Mouse (Mus musculus) CD4-positive, CD25-positive, alpha-beta regulatory T cell, adult 9 weeks (primary cell): Measurements from ENCODE around the gene Zbtb24. TPM values are rescaled to one million over a fixed set of nuclear protein-coding genes. Genes with fewer than 3 reads are reported as not detected.

Experiments used
- polyA plus RNA-seq: library from polyadenylated mRNA; unstranded; fragments of 100-300 nt; shearing (Covaris generic); gene quantifications from one replicate; pipeline ENCODE4 v1.2.1, GENCODE M21; 2017

The Zbtb24 gene
- 54.7 TPM for polyA plus RNA-seq

DNA sequence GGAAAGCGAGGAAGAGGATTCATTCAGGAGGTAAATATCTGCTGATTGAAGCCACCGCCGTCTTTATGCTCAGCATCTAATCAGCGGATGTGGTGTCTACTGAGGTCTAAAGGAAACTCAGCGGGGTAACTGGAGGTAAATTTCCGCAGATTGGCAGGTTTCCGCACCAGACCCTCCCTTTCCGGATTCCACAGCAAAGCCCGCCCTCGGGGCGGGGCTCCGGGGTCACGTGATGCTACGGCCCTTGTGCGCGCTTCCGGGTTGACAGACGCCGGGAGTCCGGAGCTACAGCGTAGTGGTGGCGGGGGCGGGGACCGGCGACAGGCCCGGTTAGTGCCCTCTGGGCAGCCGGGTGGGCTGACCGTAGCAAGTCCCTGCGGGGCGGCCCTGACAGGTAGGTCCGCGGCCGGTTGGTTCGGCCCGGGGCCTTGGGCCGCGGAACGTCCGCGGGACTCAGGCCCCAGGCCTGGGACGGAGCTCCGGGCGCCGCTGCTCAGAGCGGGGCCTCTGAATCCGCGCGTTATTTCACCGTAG is at the start of gene Zbtb24:
Zbtb24 (plus strand) TSS at position 247 of the 534 bp plus-strand sequence.

DNA sequence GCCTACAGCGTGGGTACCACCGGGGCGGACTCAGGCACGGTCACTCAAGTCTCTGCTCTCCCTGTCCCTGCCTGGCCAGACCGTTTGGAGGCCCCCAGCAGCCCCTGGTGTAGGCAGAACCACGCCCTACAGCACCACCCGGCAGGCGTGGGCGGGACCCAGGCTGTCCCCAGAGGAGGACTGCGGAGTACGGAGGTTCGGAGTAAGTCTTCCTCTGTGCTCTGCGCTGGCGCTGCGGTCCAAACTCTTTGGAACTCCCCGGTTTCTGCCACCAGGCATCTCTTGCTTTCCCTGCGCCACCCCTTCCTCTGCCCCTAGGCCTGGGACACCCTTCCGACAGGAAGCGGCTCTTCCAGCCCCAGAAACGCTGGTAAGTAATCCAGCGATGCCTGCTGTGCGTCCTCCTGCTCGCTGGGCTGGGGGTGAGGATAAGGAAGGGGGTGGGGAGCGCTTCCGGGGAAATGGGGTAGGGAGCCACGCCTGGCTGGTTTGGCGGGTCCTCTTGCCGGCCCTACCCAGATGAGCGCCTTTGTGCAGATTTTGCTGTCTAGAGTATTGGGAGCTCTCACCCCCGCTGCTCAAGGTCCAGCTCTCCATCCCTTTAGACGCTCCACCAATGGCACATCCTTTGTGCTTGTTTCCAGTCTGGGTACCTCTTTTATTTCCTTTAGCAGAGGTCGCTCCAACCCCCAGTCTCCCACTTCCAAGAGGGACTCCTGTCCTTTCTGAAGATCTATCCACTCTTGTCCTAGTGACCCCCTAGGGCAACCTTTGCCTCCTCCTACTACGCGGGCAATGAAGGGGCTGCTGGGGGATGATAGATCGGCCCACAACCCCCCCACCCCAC is 26.2 kb downstream of the Zbtb24 start, which contains the start of gene Mical1:
Mical1 (plus strand) TSS at position 144 of the 847 bp plus-strand sequence.

DNA sequence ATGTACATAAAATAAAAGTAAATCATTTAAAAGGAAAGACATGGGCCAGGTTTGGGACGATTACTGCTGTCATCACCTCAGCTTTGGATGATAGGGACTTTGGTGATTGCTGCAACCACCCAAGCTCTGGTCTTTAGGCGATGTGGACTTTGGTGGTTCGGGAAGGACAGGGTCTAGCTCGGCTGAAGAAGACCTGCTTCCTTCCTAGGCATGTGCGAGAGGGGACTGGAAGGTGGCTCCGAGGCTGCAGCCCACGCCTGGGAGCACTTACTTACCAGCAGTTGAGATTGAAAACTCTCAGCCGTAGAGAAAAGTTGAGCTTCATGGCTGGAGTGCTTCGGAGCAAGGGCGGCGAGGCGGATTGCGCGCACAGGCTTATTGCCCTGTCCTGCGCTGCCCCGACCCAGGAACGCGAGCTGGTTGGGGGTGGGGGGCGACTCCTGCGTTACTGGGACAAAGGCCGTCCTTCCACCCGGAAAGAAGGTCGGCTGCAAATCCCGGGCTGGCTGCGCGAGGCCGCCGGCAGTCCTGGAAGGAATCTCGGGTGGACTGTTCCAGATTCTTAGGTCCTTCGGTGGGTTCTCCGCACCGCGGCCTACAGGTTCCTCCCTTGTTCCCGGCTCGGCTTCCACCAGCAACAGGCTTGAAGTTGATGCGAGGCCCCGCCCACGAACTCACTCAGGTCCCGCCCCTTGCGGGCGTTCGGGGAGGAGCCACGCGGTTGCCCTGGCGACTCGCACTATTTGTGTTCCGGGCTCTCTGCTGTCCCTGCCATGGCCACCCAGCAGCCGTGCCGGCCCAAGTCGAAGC is 39.7 kb downstream of the Zbtb24 start, which contains the start of the genes Smpd2 and Ppil6:
Smpd2 (minus strand) TSS at position 662 of the 810 bp plus-strand sequence.
Ppil6 (plus strand) TSS at position 732 of the 810 bp plus-strand sequence.

Other genes with a start within 250 kb of the Zbtb24 start
- 38.5 TPM for gene Fig4, start 147.1 kb upstream of the Zbtb24 start, polyA plus RNA-seq
- gene Ak9, start 146.4 kb upstream of the Zbtb24 start, polyA plus RNA-seq: 0.05 TPM
- gene Mical1, start 25.9 kb downstream of the Zbtb24 start, polyA plus RNA-seq: 120 TPM
- gene Smpd2, start 40.0 kb downstream of the Zbtb24 start, polyA plus RNA-seq: 47.3 TPM
- gene Ppil6, start 40.1 kb downstream of the Zbtb24 start, polyA plus RNA-seq: not detected
- gene Cd164, start 69.0 kb downstream of the Zbtb24 start, polyA plus RNA-seq: 256 TPM